Mouse (Mus musculus) erythroblast, embryonic 14.5 days (primary cell): ENCODE data around the gene Akp3.

Experiments used
- GATA1 ChIP-seq: IDR thresholded peaks from 2 replicates; pipeline ENCODE4 v1.6.1; 2012; ENCODE audit warnings: low read length, inconsistent platforms, mixed read lengths
- TAL1 ChIP-seq: IDR thresholded peaks from 3 replicates; pipeline ENCODE4 v1.6.1; 2012; ENCODE audit warnings: low read length, inconsistent platforms, mixed read lengths

- TF ChIP-seq GATA1 (no peak), TAL1 (no peak)
Observed at GRCm38 (mm10) chr1:87164796-87165184, 40.0 kb downstream of the Akp3 start.
